Mouse (Mus musculus) left cerebral cortex, adult 8-10 months (tissue): Measurements from ENCODE around the gene Eif3l. TPM values are rescaled to one million over a fixed set of nuclear protein-coding genes. Genes with fewer than 3 reads are reported as not detected.
"Not testable (repeated sequence)": the region's sequence is repeated elsewhere in the genome, so short reads cannot be mapped to it uniquely, and the experiment has no call there.

Source experiments
- DNase-seq, 2 experiments: peaks; one replicate each; pipeline ENCODE4 v3.0.0; 2022; ENCODE audit warnings: low spot score in 2 of 2
- total RNA-seq, 4 experiments: library from RNA; stranded (reverse); gene quantifications; 2 replicates each; pipeline ENCODE4 v1.2.4; 2022

The Eif3l gene
- 10 to 100 TPM; 73.8 to 77.0 (median 75.3) TPM for total RNA-seq

DNA sequence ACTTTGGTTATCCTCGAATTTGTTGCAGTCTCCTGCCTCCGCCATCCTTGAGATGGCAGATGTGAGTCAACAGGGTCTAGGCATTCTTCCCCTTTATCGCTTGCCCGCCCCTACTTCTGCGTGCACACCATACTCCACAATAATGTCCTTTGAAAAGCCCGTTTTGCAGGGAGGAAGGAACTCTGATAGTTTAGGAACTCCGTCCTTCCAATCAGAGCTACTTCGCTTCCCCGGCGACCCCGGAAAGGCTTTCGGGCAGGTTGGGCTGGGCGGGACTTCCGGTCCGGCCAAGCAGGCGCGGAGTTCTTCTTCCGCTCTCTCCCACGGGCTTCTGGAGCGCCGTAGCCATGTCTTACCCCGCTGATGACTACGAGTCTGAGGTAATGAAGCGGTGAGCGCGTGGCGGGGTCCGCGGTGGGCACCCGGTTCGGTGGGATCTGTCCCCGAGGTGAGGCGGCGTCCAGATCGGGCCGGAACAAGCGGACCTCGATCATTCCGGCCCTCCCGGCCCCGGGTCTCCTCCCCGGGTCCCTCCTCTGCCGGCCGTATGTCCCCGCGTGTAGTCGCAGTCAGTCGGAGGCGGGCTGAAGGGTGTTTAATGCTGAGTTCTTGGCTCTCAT, at the start of gene Eif3l:
Eif3l (plus strand) TSS at position 267 of the 620 bp plus-strand sequence.
- peak; percentile 66 to 83 for DNase-seq

- DNase-seq, result no peak
These were observed 49.2 kb upstream of the Eif3l start for GRCm38 (mm10) chr15:79025687-79026308.

DNA sequence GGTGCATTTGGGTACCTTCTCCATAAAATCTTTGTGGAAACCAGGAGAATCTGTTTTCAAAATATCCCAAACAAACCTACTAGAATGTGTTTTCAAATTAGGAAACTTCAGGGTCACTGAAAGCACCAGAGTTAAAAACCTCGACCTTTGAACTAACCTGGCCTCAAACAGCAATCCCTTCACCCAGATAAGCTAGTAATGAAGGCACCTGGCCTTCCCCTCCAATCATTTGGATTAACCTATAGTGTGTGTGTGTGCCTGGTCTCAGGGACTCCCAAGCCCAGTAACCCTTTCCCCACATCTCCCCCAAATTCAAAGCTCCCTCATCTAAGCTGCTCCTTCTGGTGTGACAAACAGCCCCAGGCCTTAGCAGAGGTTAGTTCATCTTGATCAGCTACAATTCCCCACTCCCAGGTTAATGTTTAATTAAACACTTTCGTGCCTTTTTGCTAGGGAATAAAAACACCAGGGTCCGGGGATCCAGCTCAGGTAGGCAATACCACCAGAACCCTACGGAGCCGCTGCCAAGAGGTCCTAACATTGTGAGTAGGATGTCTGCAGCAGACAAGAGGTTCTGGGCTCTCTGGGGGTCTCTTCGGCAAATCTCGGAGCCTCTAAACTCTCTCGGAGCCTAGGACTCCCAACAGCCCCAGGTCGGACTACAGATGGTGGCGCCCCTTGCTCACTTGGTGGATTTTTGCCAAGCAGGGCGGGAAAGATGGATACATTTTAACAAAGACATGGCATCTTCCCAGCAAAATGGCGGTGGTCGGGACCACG, 48.3 kb upstream of the Eif3l start:
- no peak for DNase-seq

DNA sequence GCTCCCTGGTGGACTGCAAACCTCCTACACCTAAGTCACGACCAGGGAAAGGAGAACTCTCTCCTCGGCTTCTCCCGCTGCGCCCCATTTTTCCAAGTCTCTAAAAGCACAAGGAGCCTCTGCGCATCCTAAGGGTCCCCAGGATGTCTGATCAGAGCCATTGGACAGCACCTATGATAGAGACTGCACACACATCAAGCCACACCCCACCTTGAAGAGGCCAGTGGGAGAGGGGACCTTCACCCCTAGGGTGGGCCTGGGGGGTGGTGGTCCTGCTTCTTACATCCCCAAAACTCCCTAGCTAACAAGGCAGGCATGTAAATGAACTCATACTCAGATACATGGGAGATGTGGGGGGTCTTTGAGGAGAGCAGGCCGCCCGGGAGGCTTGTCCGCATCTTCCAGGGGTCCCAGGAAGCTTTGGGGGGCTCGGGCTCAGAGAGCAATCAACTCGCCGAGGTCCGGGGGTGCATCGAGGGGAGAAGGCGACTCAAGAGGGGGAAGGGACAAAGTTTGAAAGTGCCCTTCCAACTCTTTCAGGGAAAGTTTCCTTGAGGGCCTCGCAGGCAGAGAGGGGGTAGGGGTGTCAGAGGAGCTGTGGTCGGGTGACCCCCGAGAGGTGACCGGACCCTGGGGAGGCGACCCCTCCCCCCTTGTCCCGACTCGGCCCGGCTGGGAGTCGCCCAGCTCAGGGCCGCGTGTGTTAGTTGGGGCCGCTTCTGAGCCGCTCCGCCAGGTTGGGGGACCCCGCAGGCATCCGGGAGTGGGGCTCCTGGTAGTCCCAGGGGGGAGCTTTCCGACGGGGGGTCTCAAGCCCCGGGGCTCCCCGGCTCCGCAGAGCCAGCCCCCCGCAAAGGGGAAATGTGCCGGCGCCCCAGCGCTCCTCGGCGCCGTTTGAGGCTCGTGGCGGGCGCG, 47.4 kb upstream of the Eif3l start:
- no peak for DNase-seq

GRCm38 (mm10) chr15:79028237-79028738, 46.7 kb upstream of the Eif3l start, which contains the start of gene H1f0:
Gene H1f0 (plus strand): TSS chr15:79028450.
- peak; percentile 89 to 90 for DNase-seq

- no peak for DNase-seq
These were observed 46.0 kb upstream of the Eif3l start for GRCm38 (mm10) chr15:79028823-79029484.

- no peak for DNase-seq
These were observed 45.3 kb upstream of the Eif3l start for GRCm38 (mm10) chr15:79029519-79030241.

DNA sequence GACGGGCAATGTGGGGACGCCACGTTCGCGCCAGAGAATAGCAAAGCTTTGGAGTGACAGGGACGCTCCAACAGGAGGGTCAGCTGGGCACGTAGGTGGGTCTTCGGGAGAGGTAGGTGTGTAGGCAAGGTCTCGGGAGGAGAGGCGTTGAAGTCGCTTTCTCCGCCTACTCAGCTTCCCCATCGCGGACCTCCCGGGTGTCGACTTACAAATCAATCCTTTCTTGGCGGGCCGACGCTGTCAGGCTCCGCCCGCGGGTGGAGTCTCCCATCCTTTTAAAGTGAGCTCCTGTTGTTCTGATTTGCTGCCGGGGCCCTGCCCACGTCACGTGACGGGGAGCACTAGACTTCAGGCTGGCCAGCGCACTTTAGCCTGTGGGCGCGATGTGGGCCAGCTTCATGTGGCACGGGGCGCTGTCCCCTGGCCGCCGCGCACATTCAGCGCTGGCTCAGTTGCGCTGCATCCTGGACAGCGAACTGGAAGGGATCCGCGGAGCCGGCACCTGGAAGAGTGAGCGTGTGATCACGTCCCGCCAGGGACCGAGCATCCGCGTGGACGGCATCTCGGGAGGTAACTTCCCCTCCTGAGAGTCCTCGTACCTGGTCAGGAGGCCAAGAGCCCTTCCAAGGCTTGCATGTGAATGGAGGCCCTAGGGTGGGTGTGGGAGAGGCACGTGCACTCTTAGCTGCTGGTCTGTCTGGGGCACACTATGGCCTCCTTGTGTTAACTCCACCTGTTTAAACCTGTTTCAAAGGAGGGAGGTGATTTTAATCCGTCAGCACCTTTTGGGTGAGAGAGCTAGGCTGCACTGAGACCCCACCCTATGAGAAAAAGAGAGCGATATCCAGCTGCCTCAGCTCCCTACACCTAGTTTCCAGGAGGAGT, 44.2 kb upstream of the Eif3l start:
- peak; percentile 59 to 90 for DNase-seq

GRCm38 (mm10) chr15:79031908-79032307, 43.1 kb upstream of the Eif3l start:
- DNase-seq, result not testable (repeated sequence)

- peak in 1 of 2 experiments; percentile 69 for DNase-seq
These were observed 37.1 kb upstream of the Eif3l start for GRCm38 (mm10) chr15:79037913-79038328.

- DNase-seq, result no peak
These were observed 36.6 kb upstream of the Eif3l start for GRCm38 (mm10) chr15:79038331-79038730.

GRCm38 (mm10) chr15:79038853-79039252, 36.1 kb upstream of the Eif3l start:
- DNase-seq, result peak in 1 of 2 experiments; percentile 55

GRCm38 (mm10) chr15:79040501-79041416, 34.2 kb upstream of the Eif3l start:
- DNase-seq, result no peak

- no peak for DNase-seq
These were observed 33.4 kb upstream of the Eif3l start, which contains the start of gene Galr3 for GRCm38 (mm10) chr15:79041585-79041984. Gene Galr3 (plus strand): TSS chr15:79041885.

GRCm38 (mm10) chr15:79042721-79043491, 32.1 kb upstream of the Eif3l start:
- peak in 1 of 2 experiments; percentile 57 for DNase-seq

GRCm38 (mm10) chr15:79044837-79045236, 30.1 kb upstream of the Eif3l start:
- no peak for DNase-seq

DNA sequence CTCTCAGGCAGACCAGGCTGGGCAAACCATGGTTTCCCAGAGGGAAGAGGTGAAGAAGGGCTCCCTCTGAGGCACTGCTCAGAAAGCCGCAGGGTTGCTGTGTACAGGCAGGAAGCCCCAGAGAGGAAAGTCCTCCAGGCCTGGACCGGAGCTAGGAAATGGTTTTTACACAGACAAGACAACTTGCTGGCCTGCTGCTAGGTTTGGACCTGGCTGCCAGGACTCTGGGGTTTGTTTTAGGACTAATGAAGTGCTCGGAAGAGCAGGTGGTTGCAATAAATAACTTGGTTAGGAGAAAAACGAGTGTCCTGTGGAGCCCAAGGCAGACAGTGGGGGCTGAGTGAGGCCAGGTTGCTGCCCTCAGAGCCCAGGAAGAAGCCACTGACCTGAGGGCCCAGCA, 26.8 kb upstream of the Eif3l start:
- no peak for DNase-seq
